Mouse (Mus musculus) forebrain, embryonic 10.5 days (tissue): ENCODE data around the gene Nacc2. TPM values are rescaled to one million over a fixed set of nuclear protein-coding genes. Genes with fewer than 3 reads are reported as not detected.

Source experiments
- DNase-seq: peaks from one replicate; pipeline ENCODE4 v3.0.0-alpha.2; 2017; ENCODE audit warnings: low spot score; ENCODE audit errors: extremely low spot score
- H3K27ac ChIP-seq: fragments of 300-500 bp; sonication (generic); 2 replicates; pipeline ENCODE4 v1.5.1; 2016; ENCODE audit warnings: mild to moderate bottlenecking
- H3K27me3 ChIP-seq: fragments of 300-500 bp; sonication (generic); 2 replicates; pipeline ENCODE4 v1.6.1; 2016; ENCODE audit warnings: mild to moderate bottlenecking; ENCODE audit not compliant: poor library complexity, severe bottlenecking
- H3K36me3 ChIP-seq: fragments of 300-500 bp; sonication (generic); replicated peaks from 2 replicates; pipeline ENCODE4 v1.6.1; 2016; ENCODE audit warnings: mild to moderate bottlenecking, moderate library complexity
- H3K4me1 ChIP-seq: fragments of 300-500 bp; sonication (generic); 2 replicates; pipeline ENCODE4 v1.6.1; 2016
- H3K4me3 ChIP-seq: fragments of 300-500 bp; sonication (generic); 2 replicates; pipeline ENCODE4 v1.5.1; 2016; ENCODE audit warnings: mild to moderate bottlenecking, moderate library complexity
- H3K9me3 ChIP-seq: fragments of 300-500 bp; sonication (generic); 2 replicates; pipeline ENCODE4 v1.6.1; 2016; ENCODE audit warnings: mild to moderate bottlenecking, moderate library complexity
- WGBS: fragments of 180-500 bp; shearing (Covaris S2); methylation state at CpG from one replicate; pipeline ENCODE4 v1.1.7; 2016; 5-methylcytosine and 5-hydroxymethylcytosine counted together
- polyA plus RNA-seq: library from polyadenylated mRNA; unstranded; fragments of >200 nt; fragmentation: Nextera tagmentation; extraction: Ambion mirVana; gene quantifications from 2 replicates; pipeline ENCODE4 v1.2.1, GENCODE M21; 2016

The Nacc2 gene
- polyA plus RNA-seq, 1 experiment from 2014 or later, result 5.8 TPM

GRCm38 (mm10) chr2:26082883-26083282 is 40.1 kb downstream of the Nacc2 start:
- no peaks in the 10 kb centered on the region for H3K27me3 ChIP-seq
- H3K9me3 ChIP-seq, result no peaks in the 10 kb centered on the region
- no peaks in the 10 kb centered on the region for H3K36me3 ChIP-seq
- no peak overlapping the region for H3K4me3 ChIP-seq
- H3K27ac ChIP-seq, result no peak overlapping the region
- H3K4me1 ChIP-seq, result peaks cover 3% of the 10 kb centered on the region; the same call in 1 of the 2 replicates
- 87% methylated on average over 4 of the region's 4 CpGs for whole genome bisulfite sequencing
- DNase-seq, result no peak

GRCm38 (mm10) chr2:26080830-26081229 is 42.2 kb downstream of the Nacc2 start:
- no peaks in the 10 kb centered on the region for H3K36me3 ChIP-seq
- no peaks in the 10 kb centered on the region for H3K4me1 ChIP-seq
- WGBS, result 83% methylated on average over 3 of the region's 3 CpGs
- H3K27ac ChIP-seq, result no peak overlapping the region
- DNase-seq, result no peak
- no peaks in the 10 kb centered on the region for H3K9me3 ChIP-seq
- H3K4me3 ChIP-seq, result no peak overlapping the region
- no peaks in the 10 kb centered on the region for H3K27me3 ChIP-seq

- H3K27me3 ChIP-seq, result no peaks in the 10 kb centered on the region
- H3K4me1 ChIP-seq, result no peaks in the 10 kb centered on the region
- H3K36me3 ChIP-seq, result no peaks in the 10 kb centered on the region
- H3K27ac ChIP-seq, result no peak overlapping the region
- 79% methylated on average over 4 of the region's 4 CpGs for WGBS
- no peak for DNase-seq
- no peak overlapping the region for H3K4me3 ChIP-seq
- no peaks in the 10 kb centered on the region for H3K9me3 ChIP-seq
These were observed 43.6 kb downstream of the Nacc2 start for GRCm38 (mm10) chr2:26079409-26079808.

- Histone ChIP-seq H3K9me3 (no peaks in the 10 kb centered on the region), H3K27ac (no peak overlapping the region), H3K27me3 (no peaks in the 10 kb centered on the region), H3K4me3 (no peak overlapping the region), H3K4me1 (no peaks in the 10 kb centered on the region), H3K36me3 (no peaks in the 10 kb centered on the region)
- no peak for DNase-seq
- 86% methylated on average over 4 of the region's 4 CpGs for WGBS
These were observed 46.0 kb downstream of the Nacc2 start for GRCm38 (mm10) chr2:26077068-26077467.

- Histone ChIP-seq H3K27ac (no peak overlapping the region), H3K27me3 (no peaks in the 10 kb centered on the region), H3K36me3 (no peaks in the 10 kb centered on the region), H3K4me1 (no peaks in the 10 kb centered on the region), H3K9me3 (no peaks in the 10 kb centered on the region), H3K4me3 (no peak overlapping the region)
- DNase-seq, result no peak
- 81% methylated on average over 2 of the region's 2 CpGs for WGBS
These were observed 46.9 kb downstream of the Nacc2 start for GRCm38 (mm10) chr2:26076121-26076520.

GRCm38 (mm10) chr2:26074551-26074950 is 48.5 kb downstream of the Nacc2 start:
- H3K9me3 ChIP-seq, result no peaks in the 10 kb centered on the region
- no peaks in the 10 kb centered on the region for H3K36me3 ChIP-seq
- H3K4me1 ChIP-seq, result no peaks in the 10 kb centered on the region
- 80% methylated on average over 5 of the region's 5 CpGs for WGBS
- no peak overlapping the region for H3K27ac ChIP-seq
- H3K4me3 ChIP-seq, result no peak overlapping the region
- DNase-seq, result no peak
- no peaks in the 10 kb centered on the region for H3K27me3 ChIP-seq

GRCm38 (mm10) chr2:26068592-26068991 is 54.4 kb downstream of the Nacc2 start:
- H3K9me3 ChIP-seq, result no peaks in the 10 kb centered on the region
- no peaks in the 10 kb centered on the region for H3K36me3 ChIP-seq
- 77% methylated on average over 1 of the region's 1 CpGs for WGBS
- no peaks in the 10 kb centered on the region for H3K27me3 ChIP-seq
- no peak overlapping the region for H3K27ac ChIP-seq
- no peak overlapping the region for H3K4me3 ChIP-seq
- peaks cover 10% of the 10 kb centered on the region for H3K4me1 ChIP-seq
- no peak for DNase-seq

GRCm38 (mm10) chr2:26068175-26068574 is 54.8 kb downstream of the Nacc2 start:
- Histone ChIP-seq H3K4me3 (no peak overlapping the region), H3K36me3 (no peaks in the 10 kb centered on the region), H3K27ac (no peak overlapping the region), H3K4me1 (peaks cover 10% of the 10 kb centered on the region), H3K27me3 (no peaks in the 10 kb centered on the region), H3K9me3 (no peaks in the 10 kb centered on the region)
- DNase-seq, result no peak
- WGBS, result 82% methylated on average over 7 of the region's 7 CpGs

GRCm38 (mm10) chr2:26066527-26066926 is 56.5 kb downstream of the Nacc2 start:
- Histone ChIP-seq H3K4me3 (no peak overlapping the region), H3K36me3 (no peaks in the 10 kb centered on the region), H3K27me3 (no peaks in the 10 kb centered on the region), H3K9me3 (no peaks in the 10 kb centered on the region), H3K4me1 (peaks cover 13% of the 10 kb centered on the region), H3K27ac (peak overlapping the region; percentile 30; the same call in 1 of the 2 replicates)
- WGBS, result 87% methylated on average over 14 of the region's 14 CpGs
- DNase-seq, result no peak

GRCm38 (mm10) chr2:26062742-26063427 is 60.1 kb downstream of the Nacc2 start:
- Histone ChIP-seq H3K27me3 (no peaks in the 10 kb centered on the region), H3K4me1 (peaks cover 25% of the 10 kb centered on the region), H3K36me3 (no peaks in the 10 kb centered on the region), H3K4me3 (no peak overlapping the region), H3K27ac (no peak overlapping the region), H3K9me3 (no peaks in the 10 kb centered on the region)
- 84% methylated on average over 13 of the region's 13 CpGs for WGBS
- no peak for DNase-seq

- no peaks in the 10 kb centered on the region for H3K9me3 ChIP-seq
- DNase-seq, result no peak
- no peaks in the 10 kb centered on the region for H3K27me3 ChIP-seq
- H3K4me3 ChIP-seq, result no peak overlapping the region
- no peak overlapping the region for H3K27ac ChIP-seq
- H3K4me1 ChIP-seq, result peaks cover 29% of the 10 kb centered on the region
- 83% methylated on average over 4 of the region's 4 CpGs for WGBS
- no peaks in the 10 kb centered on the region for H3K36me3 ChIP-seq
These were observed 60.8 kb downstream of the Nacc2 start for GRCm38 (mm10) chr2:26062241-26062640.

- Histone ChIP-seq H3K4me3 (no peak overlapping the region), H3K27me3 (no peaks in the 10 kb centered on the region), H3K9me3 (no peaks in the 10 kb centered on the region), H3K27ac (0 out of 2 replicates have a peak overlapping the region, but pooled peaks have one; percentile 11), H3K4me1 (peaks cover 20% of the 10 kb centered on the region), H3K36me3 (no peaks in the 10 kb centered on the region)
- 80% methylated on average over 21 of the region's 21 CpGs for WGBS
- DNase-seq, result no peak
These were observed 61.9 kb downstream of the Nacc2 start for GRCm38 (mm10) chr2:26061018-26061666.

GRCm38 (mm10) chr2:26057053-26057452 is 66.0 kb downstream of the Nacc2 start:
- no peak overlapping the region for H3K27ac ChIP-seq
- no peaks in the 10 kb centered on the region for H3K9me3 ChIP-seq
- WGBS, result 89% methylated on average over 7 of the region's 7 CpGs
- no peak for DNase-seq
- H3K4me1 ChIP-seq, result peaks cover 26% of the 10 kb centered on the region
- no peaks in the 10 kb centered on the region for H3K36me3 ChIP-seq
- H3K27me3 ChIP-seq, result no peaks in the 10 kb centered on the region
- H3K4me3 ChIP-seq, result no peak overlapping the region
